Mouse (Mus musculus) MEL (cell line): ENCODE data around the gene Chrd. TPM values are rescaled to one million over a fixed set of nuclear protein-coding genes. Genes with fewer than 3 reads are reported as not detected.

Source experiments
- DNase-seq: peaks from one replicate; pipeline ENCODE4 v3.0.0; 2011; ENCODE audit warnings: low read depth, low spot score
- H3K27ac ChIP-seq: 2 replicates; pipeline ENCODE4 v1.5.1; 2012; ENCODE audit warnings: low read depth, mild to moderate bottlenecking, control low read depth, low read length, moderate library complexity; ENCODE audit not compliant: control insufficient read depth
- H3K27me3 ChIP-seq, 2 experiments: fragments of 150-350 bp in 1 of 2; sonication (generic) in 1 of 2; 2 replicates each; pipeline ENCODE4 v1.6.1; 2012; ENCODE audit warnings: low read length in 2 of 2, mild to moderate bottlenecking in 2 of 2, improper control_type of control experiment in 1 of 2, moderate library complexity in 1 of 2; ENCODE audit not compliant: insufficient read depth in 2 of 2, control insufficient read depth in 1 of 2
- H3K36me3 ChIP-seq, 2 experiments: 2 replicates each; pipeline ENCODE4 v1.6.1; 2012 to 2014; ENCODE audit warnings: low read length in 2 of 2, improper control_type of control experiment in 1 of 2, inconsistent platforms in 1 of 2, mild to moderate bottlenecking in 1 of 2; ENCODE audit not compliant: insufficient read depth in 2 of 2, control insufficient read depth in 1 of 2
- H3K4me1 ChIP-seq, 2 experiments: fragments of 150-350 bp in 1 of 2; sonication (generic) in 1 of 2; 2 replicates each; pipeline ENCODE4 v1.6.1; 2012; ENCODE audit warnings: low read length in 2 of 2, improper control_type of control experiment in 1 of 2, mild to moderate bottlenecking in 1 of 2; ENCODE audit not compliant: insufficient read depth in 2 of 2, control insufficient read depth in 1 of 2
- H3K4me3 ChIP-seq, 2 experiments: fragments of 150-350 bp in 1 of 2; sonication (generic) in 1 of 2; 2 replicates each; pipeline ENCODE4 v1.5.1; 2012; ENCODE audit warnings: low read depth in 2 of 2, low read length in 2 of 2, mild to moderate bottlenecking in 2 of 2, moderate library complexity in 2 of 2, control low read depth in 1 of 2, improper control_type of control experiment in 1 of 2; ENCODE audit not compliant: control insufficient read depth in 1 of 2, insufficient read depth in 1 of 2
- H3K79me2 ChIP-seq: 2 replicates; pipeline ENCODE4 v1.6.1; 2012; ENCODE audit warnings: mild to moderate bottlenecking, low read length, moderate library complexity; ENCODE audit not compliant: control insufficient read depth, poor library complexity, insufficient read depth
- H3K9ac ChIP-seq: 2 replicates; pipeline ENCODE4 v1.6.1; 2012; ENCODE audit warnings: low read depth, mild to moderate bottlenecking, control low read depth, low read length, moderate library complexity; ENCODE audit not compliant: control insufficient read depth, poor library complexity, severe bottlenecking
- H3K9me3 ChIP-seq: fragments of 150-350 bp; sonication (generic); replicated peaks from 2 replicates; pipeline ENCODE4 v1.6.1; 2012; ENCODE audit warnings: mild to moderate bottlenecking, low read length, improper control_type of control experiment, moderate library complexity; ENCODE audit not compliant: insufficient read depth
- BHLHE40 ChIP-seq: IDR thresholded peaks from 2 replicates; pipeline ENCODE4 v1.6.1; 2012; ENCODE audit warnings: low read depth, mild to moderate bottlenecking, inconsistent platforms, low read length, improper control_type of control experiment, borderline replicate concordance
- CHD1 ChIP-seq: IDR thresholded peaks from 2 replicates; pipeline ENCODE4 v1.6.1; 2012; ENCODE audit warnings: low read depth, mild to moderate bottlenecking, inconsistent platforms, low read length, improper control_type of control experiment
- CHD2 ChIP-seq: IDR thresholded peaks from 2 replicates; pipeline ENCODE4 v1.6.1; 2011; ENCODE audit warnings: low read length, improper control_type of control experiment
- CTCF ChIP-seq, 3 experiments: IDR thresholded peaks in 2 of 3; conservative IDR thresholded peaks in 1 of 3; 2 replicates each; pipeline ENCODE4 v1.5.1; 2011 to 2012; ENCODE audit warnings: low read length in 3 of 3, low read depth in 2 of 3, mild to moderate bottlenecking in 2 of 3, improper control_type of control experiment in 1 of 3, inconsistent platforms in 1 of 3, mixed read lengths in 1 of 3, moderate library complexity in 1 of 3; ENCODE audit not compliant: control insufficient read depth in 1 of 3, insufficient read depth in 1 of 3, poor library complexity in 1 of 3, severe bottlenecking in 1 of 3
- E2F4 ChIP-seq: IDR thresholded peaks from 2 replicates; pipeline ENCODE4 v1.6.1; 2011; ENCODE audit warnings: low read depth, low read length, improper control_type of control experiment, borderline replicate concordance
- ETS1 ChIP-seq: IDR thresholded peaks from 2 replicates; pipeline ENCODE4 v1.6.1; 2012; ENCODE audit warnings: low read depth, mild to moderate bottlenecking, inconsistent platforms, low read length, improper control_type of control experiment, moderate library complexity
- GABPA ChIP-seq: IDR thresholded peaks from 2 replicates; pipeline ENCODE4 v1.6.1; 2012; ENCODE audit warnings: low read depth, mild to moderate bottlenecking, inconsistent platforms, low read length, improper control_type of control experiment, moderate library complexity
- GATA1 ChIP-seq: IDR thresholded peaks from 2 replicates; pipeline ENCODE4 v1.6.1; 2011; ENCODE audit warnings: low read depth, low read length, improper control_type of control experiment
- JUND ChIP-seq: IDR thresholded peaks from 2 replicates; pipeline ENCODE4 v1.6.1; 2011; ENCODE audit warnings: low read depth, mild to moderate bottlenecking, improper control_type of control experiment, low read length
- MAFK ChIP-seq: IDR thresholded peaks from 2 replicates; pipeline ENCODE4 v1.6.1; 2011; ENCODE audit warnings: low read depth, mild to moderate bottlenecking, low read length, improper control_type of control experiment, borderline replicate concordance
- MEF2A ChIP-seq: IDR thresholded peaks from 2 replicates; pipeline ENCODE4 v1.6.1; 2014; ENCODE audit warnings: low read depth, mild to moderate bottlenecking, inconsistent platforms, low read length, improper control_type of control experiment; ENCODE audit not compliant: poor library complexity, insufficient replicate concordance, severe bottlenecking; ENCODE audit errors: extremely low read depth
- MYB ChIP-seq: IDR thresholded peaks from 2 replicates; pipeline ENCODE4 v1.6.1; 2011; ENCODE audit warnings: mild to moderate bottlenecking, low read depth, low read length, improper control_type of control experiment
- MYC ChIP-seq: IDR thresholded peaks from 2 replicates; pipeline ENCODE4 v1.6.1; 2011; ENCODE audit warnings: low read depth, mild to moderate bottlenecking, low read length, improper control_type of control experiment, moderate library complexity
- NELFE ChIP-seq: IDR thresholded peaks from 2 replicates; pipeline ENCODE4 v1.6.1; 2011; ENCODE audit warnings: low read depth, low read length, improper control_type of control experiment
- NRF1 ChIP-seq: IDR thresholded peaks from 2 replicates; pipeline ENCODE4 v1.6.1; 2014; ENCODE audit warnings: low read depth, mild to moderate bottlenecking, inconsistent platforms, low read length, improper control_type of control experiment, moderate library complexity; ENCODE audit not compliant: poor library complexity, insufficient read depth, severe bottlenecking
- POLR2A ChIP-seq, 2 experiments: IDR thresholded peaks; 2 replicates each; pipeline ENCODE4 v1.6.1; 2011 to 2012; ENCODE audit warnings: low read length in 2 of 2, mild to moderate bottlenecking in 2 of 2, control low read depth in 1 of 2, improper control_type of control experiment in 1 of 2, low read depth in 1 of 2, moderate library complexity in 1 of 2; ENCODE audit not compliant: control insufficient read depth in 1 of 2, insufficient read depth in 1 of 2, poor library complexity in 1 of 2
- POLR2AphosphoS2 ChIP-seq: IDR thresholded peaks from 2 replicates; pipeline ENCODE4 v1.6.1; 2011; ENCODE audit warnings: low read length, improper control_type of control experiment
- RCOR1 ChIP-seq: IDR thresholded peaks from 2 replicates; pipeline ENCODE4 v1.6.1; 2012; ENCODE audit warnings: low read depth, mild to moderate bottlenecking, inconsistent platforms, low read length, improper control_type of control experiment
- SIN3A ChIP-seq: IDR thresholded peaks from 2 replicates; pipeline ENCODE4 v1.6.1; 2012; ENCODE audit warnings: low read length, improper control_type of control experiment, inconsistent platforms
- TBP ChIP-seq: IDR thresholded peaks from 2 replicates; pipeline ENCODE4 v1.8.0; 2011; ENCODE audit warnings: low read depth, low read length, improper control_type of control experiment
- TCF12 ChIP-seq: IDR thresholded peaks from 2 replicates; pipeline ENCODE4 v1.6.1; 2014; ENCODE audit warnings: low read depth, mild to moderate bottlenecking, inconsistent platforms, low read length, improper control_type of control experiment, moderate library complexity
- UBTF ChIP-seq: IDR thresholded peaks from 2 replicates; pipeline ENCODE4 v1.6.1; 2012; ENCODE audit warnings: low read depth, mild to moderate bottlenecking, inconsistent platforms, low read length, improper control_type of control experiment, moderate library complexity, borderline replicate concordance; ENCODE audit not compliant: insufficient read depth
- ZC3H11A ChIP-seq: IDR thresholded peaks from 2 replicates; pipeline ENCODE4 v1.6.1; 2012; ENCODE audit warnings: low read depth, mild to moderate bottlenecking, inconsistent platforms, low read length, improper control_type of control experiment
- ZMIZ1 ChIP-seq: IDR thresholded peaks from 2 replicates; pipeline ENCODE4 v1.6.1; 2012; ENCODE audit warnings: low read depth, mild to moderate bottlenecking, inconsistent platforms, low read length, improper control_type of control experiment, moderate library complexity
- polyA plus RNA-seq, 2 experiments: library from polyadenylated mRNA; stranded (reverse) in 1 of 2; unstranded in 1 of 2; fragments of >175 nt in 1 of 2; fragments of >200 nt in 1 of 2; gene quantifications; 2 replicates each; pipeline versions ENCODE4 v1.2.1 to v1.2.4; 2012; ENCODE audit warnings: low replicate concordance in 2 of 2, low read depth in 1 of 2; ENCODE audit not compliant: insufficient read length in 2 of 2, insufficient read depth in 1 of 2, missing spikeins in 1 of 2
- total RNA-seq: library from RNA; depleted of rRNA; stranded (reverse); fragments of 300-350 nt; gene quantifications from 2 replicates; pipeline ENCODE4 v1.2.3, GENCODE M21; 2012

Gene Chrd
- total and polyA plus RNA-seq, 3 experiments, result not detected

- Histone ChIP-seq H3K4me3 (no peak overlapping the region), H3K27me3 (no peaks in the 10 kb centered on the region), H3K4me1 (no peaks in the 10 kb centered on the region; a peak in 1 of 4 replicates), H3K36me3 (peaks cover 0 to 4% of the 10 kb centered on the region in 2 experiments; a peak in 3 of 4 replicates), H3K9me3 (no peaks in the 10 kb centered on the region), H3K79me2 (peaks cover 7% of the 10 kb centered on the region), H3K27ac (no peak overlapping the region), H3K9ac (no peak overlapping the region)
- TF ChIP-seq UBTF (no peak), GABPA (no peak), RCOR1 (no peak), MYC (no peak), CTCF (IDR thresholded peaks at IDR 0.05 in 2 of 3, conservative IDR thresholded peaks at IDR 0.05 in 1 of 3; ENCODE audit: control insufficient read depth in 1 of 3, insufficient read depth in 1 of 3, low read depth in 2 of 3, low read length in 3 of 3, poor library complexity in 1 of 3, severe bottlenecking in 1 of 3) (no peak), MEF2A (no peak), E2F4 (no peak), ZMIZ1 (no peak), MAFK (no peak)
- DNase-seq, result no peak
Observed at GRCm38 (mm10) chr16:20721808-20722207, 11.1 kb upstream of the Chrd start.

GRCm38 (mm10) chr16:20722736-20723135, 10.2 kb upstream of the Chrd start:
- Histone ChIP-seq H3K36me3 (peaks cover 0 to 4% of the 10 kb centered on the region in 2 experiments; a peak in 3 of 4 replicates), H3K9ac (no peak overlapping the region), H3K9me3 (no peaks in the 10 kb centered on the region), H3K27ac (no peak overlapping the region), H3K27me3 (no peaks in the 10 kb centered on the region), H3K4me1 (no peaks in the 10 kb centered on the region), H3K79me2 (peaks cover 5% of the 10 kb centered on the region), H3K4me3 (no peak overlapping the region)
- TF ChIP-seq NRF1 (no peak), NELFE (no peak), CHD2 (no peak), RCOR1 (no peak), UBTF (no peak), TBP (no peak), ETS1 (no peak), TCF12 (no peak), ZC3H11A (no peak), SIN3A (no peak), JUND (no peak), POLR2AphosphoS2 (no peak), GATA1 (no peak), CTCF (IDR thresholded peaks at IDR 0.05 in 2 of 3, conservative IDR thresholded peaks at IDR 0.05 in 1 of 3; ENCODE audit: control insufficient read depth in 1 of 3, insufficient read depth in 1 of 3, low read depth in 2 of 3, low read length in 3 of 3, poor library complexity in 1 of 3, severe bottlenecking in 1 of 3) (no peak), CHD1 (no peak), MYB (no peak), GABPA (no peak), POLR2A (IDR thresholded peaks at IDR 0.05; ENCODE audit: control insufficient read depth in 1 of 2, insufficient read depth in 1 of 2, low read depth in 1 of 2, low read length in 2 of 2, poor library complexity in 1 of 2) (no peak), BHLHE40 (no peak)
- DNase-seq, result no peak
